Mouse (Mus musculus) kidney, postnatal 36 days (tissue): Measurements from ENCODE around the gene Olfr623.

Experiments
- DNase-seq, 2 experiments: peaks; one replicate each; pipeline ENCODE4 v3.0.0; 2021 to 2022; ENCODE audit warnings: mixed read lengths in 2 of 2

The Olfr623 gene

DNA sequence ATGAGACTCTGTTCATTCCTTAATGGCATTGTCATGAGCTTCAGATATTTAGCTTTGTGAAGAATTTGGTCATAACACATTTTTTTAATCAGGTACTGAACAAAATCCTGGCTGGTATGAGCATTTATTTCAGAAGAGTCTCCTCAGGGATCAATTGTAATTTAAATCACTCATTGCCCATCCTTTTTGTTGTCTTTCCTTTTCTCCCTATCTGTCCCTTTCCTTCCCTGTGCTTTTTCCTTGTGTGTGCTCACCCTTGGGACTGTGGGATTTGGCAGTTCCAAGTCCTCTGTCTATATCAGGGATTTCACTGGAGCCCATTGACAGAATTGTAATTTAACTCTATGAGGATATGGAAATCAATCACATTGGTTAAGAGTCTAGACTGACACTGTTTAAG lies at the start of gene Olfr623:
Olfr623 (minus strand) TSS at position 101 of the 400 bp plus-strand sequence.
- DNase-seq, result no peak

GRCm38 (mm10) chr7:103712024-103712423 lies 48.5 kb upstream of the Olfr623 start:
- DNase-seq, result peak in 1 of 2 experiments; percentile 3

DNA sequence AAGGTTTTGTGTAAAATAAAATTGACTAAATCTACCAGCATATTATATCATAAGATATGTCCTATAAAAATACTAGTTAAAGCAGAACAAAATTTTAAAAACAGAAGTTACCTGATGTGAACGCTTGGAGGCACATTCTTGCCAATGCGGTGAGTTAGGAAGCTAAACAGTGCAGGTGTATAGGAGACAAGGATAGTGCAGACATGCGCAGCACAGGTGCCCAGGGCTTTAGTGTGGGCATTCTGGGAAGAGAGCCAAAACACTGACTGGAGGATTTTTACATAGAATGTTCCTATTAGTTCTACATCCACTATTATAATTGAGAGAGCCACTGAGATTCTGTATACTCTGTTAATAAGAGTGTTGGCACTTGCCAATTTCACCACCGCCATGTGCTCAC lies 36.0 kb upstream of the Olfr623 start:
- DNase-seq, result no peak

DNA sequence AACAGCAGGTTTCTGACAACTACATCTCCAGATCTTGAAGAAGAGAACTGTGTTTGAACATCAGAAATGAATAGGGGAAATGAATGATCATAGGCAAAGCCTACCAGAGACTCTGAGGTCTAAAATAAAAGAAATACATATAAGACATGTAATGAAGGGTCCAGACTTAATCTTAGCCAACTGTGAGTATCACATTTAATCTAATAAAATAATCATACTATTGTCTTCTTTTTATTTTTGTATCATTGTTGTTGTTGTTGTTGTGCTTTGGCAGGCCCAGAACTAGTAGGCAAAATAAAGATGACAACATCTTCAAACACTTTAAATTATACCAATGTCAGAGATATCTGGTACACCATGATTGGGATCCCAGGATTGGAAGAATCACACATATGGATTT lies 18.9 kb upstream of the Olfr623 start, which contains the start of gene Olfr625-ps1:
Olfr625-ps1 (plus strand) TSS at position 301 of the 400 bp plus-strand sequence.
- no peak for DNase-seq

- no peak for DNase-seq
Observed at GRCm38 (mm10) chr7:103671091-103671490, 7.6 kb upstream of the Olfr623 start, which contains the start of gene Olfr624. Gene Olfr624, minus strand, starts transcription at chr7:103671191.

DNA sequence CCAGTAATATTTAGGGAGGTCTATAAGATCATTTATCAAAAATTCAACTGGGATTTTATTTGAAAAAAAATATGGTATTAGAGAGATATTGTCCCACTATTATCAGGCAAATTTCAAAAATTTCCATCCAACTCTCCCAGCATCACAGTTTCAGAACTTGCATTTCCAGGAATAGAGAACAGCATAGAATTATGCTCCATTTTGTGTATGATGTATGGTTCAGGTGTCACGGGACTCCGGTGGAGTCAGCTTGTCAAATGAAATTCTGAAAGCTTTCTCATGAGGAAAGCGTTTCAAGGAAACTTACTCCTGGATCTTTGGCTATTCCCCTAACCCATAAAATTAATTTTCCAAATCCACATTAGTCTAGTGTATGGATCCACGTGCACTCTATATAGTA lies 19.4 kb downstream of the Olfr623 start:
- DNase-seq, result no peak

GRCm38 (mm10) chr7:103642602-103643001 lies 20.9 kb downstream of the Olfr623 start, which contains the start of gene Olfr622:
Gene Olfr622, minus strand, starts transcription at chr7:103642702.
- DNase-seq, result no peak

DNA sequence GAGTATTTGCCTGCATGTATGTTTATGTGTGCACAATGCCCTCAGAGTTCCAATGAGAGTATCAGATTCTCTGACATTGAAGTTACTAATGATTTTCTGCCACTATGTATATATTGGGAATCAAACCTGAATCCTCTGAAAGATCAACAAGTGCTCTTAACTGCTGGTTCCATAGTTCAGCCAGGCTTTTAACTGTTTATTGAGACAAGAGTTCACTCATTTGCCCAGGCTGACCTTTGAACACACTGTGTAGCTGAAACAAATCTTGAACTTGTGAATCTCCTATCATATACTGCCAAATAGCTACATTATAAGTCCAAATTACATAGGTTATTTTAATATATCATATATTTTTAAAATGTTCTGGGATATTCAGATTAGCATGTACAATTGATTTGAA lies 26.7 kb downstream of the Olfr623 start:
- no peak for DNase-seq

- no peak for DNase-seq
Observed at GRCm38 (mm10) chr7:103612434-103612833, 51.1 kb downstream of the Olfr623 start, which contains the start of gene Olfr620. Gene Olfr620, minus strand, starts transcription at chr7:103612534.
